Mouse (Mus musculus): ENCODE data around the gene Lgals2.
A peak's percentile ranks its signal among the peaks of the same experiment; 100 is the strongest.

The Lgals2 gene

DNA sequence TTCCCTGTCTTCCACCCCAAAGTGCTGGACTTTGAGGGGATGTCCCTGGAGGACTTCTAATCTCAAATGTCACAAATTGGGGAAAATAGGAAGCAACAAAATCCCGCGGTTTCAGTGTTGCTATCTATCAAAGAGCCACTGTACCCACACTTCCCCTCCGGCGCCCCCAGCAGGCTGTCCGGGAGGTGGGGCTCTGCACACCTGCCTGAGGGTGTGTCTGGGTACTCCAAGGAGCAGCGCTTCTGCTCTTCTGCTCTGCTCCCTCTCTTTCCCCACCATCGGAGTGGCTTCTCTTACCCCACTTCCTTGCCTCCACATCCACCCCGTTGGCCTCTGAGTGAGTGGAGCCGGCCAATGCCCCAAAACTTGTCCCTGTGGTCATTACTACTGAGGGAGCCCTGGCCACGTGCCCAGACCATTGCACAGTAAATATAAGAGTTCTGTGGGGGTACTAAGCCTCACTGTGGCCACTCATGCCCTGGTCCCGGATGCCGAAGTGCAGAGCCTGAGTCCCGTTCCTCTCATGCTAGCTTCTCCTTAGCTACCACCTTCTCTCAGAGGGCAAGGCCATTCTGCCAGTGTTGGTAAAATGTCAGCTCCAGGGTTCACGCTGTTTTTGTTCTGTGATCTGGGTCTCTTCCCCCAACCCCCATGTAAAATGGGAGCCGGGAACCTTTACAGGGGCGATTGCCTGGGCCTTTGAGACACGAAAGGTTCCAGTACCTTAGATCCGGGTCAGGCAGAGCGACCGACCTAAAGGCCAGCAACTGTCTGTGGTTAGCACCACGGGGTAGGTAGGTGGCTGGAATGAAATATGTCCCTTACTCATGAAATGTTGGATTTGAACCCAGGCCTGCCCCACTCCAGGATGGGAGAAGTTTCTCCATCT lies 11.5 kb downstream of the Lgals2 start:
- DNase-seq (ENCODE audit: low spot score), result peak; percentile 20

GRCm38 (mm10) chr15:78842371-78843163 lies 12.8 kb downstream of the Lgals2 start, which contains the start of gene Cdc42ep1:
Gene Cdc42ep1, plus strand, starts transcription at chr15:78842624.
- peak; percentile 13 for DNase-seq (ENCODE audit: low spot score)

GRCm38 (mm10) chr15:78841161-78841790 lies 14.1 kb downstream of the Lgals2 start:
- no peak for DNase-seq (ENCODE audit: low spot score)

DNA sequence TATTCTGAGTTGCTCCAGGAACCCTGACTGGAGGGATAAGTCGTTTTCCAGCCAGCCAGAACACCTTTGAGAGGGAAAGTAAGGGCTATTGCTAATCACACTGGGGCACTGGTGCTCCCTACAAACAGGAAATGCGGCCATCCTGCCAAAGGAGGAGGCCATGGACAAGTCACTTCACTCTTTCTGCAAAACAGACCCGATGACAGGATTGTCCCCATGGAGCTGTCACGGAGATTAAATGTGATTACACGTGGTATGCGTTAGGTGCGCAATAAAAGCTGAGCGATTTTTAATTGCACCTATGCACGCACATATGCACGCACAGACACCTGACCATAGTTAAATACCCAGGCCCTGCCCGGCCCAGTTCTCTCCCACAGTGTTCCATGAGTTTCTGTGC lies 14.6 kb downstream of the Lgals2 start:
- DNase-seq (ENCODE audit: low spot score), result no peak

DNA sequence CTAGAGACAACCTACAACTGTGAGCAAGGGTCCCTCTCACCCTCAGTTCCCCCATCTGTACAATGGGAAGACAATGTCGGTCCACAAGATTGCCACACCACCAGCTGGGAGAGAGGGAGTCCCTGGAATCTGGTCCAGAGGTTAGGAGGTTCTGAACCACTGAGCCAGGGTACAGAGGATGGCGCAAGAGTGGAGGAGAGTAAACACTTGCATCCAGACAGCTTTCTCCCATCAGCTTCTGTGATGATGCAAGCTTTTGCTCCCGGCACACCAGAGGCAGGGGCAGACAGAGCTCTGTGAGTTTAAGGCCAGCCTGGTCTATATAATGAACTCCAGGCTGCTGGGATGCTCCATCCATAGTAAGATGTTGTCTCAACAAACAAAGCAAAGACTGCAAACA lies 15.1 kb downstream of the Lgals2 start:
- DNase-seq (ENCODE audit: low spot score), result no peak

GRCm38 (mm10) chr15:78839744-78840143 lies 15.6 kb downstream of the Lgals2 start:
- DNase-seq (ENCODE audit: low spot score), result no peak

DNA sequence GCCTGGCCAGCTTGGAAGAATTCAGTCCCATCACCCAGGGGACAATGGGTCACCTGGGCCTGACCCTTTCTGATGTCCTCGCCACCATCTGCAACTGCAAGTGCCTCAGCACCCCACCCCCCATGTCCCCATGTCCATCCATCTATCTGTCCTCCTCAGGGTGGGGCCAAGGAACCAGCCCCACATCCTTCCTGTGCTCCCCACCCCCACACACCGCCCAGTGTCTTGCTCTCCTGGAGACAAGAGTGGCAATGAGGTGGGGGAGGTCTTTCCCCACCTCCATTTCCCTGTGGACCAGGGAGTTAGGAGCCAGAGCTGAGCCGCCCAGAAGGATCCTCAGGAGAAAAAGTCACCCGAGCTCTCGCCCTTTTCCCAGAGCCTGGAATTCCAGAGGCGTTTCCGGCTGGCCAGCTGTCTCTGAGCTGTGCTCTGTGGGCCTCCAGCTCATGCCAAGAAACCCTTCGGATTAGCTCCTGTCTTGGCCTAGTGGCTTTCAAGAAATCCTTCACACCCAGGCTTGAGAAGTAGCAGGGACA lies 19.2 kb downstream of the Lgals2 start:
- no peak for DNase-seq (ENCODE audit: low spot score)

DNA sequence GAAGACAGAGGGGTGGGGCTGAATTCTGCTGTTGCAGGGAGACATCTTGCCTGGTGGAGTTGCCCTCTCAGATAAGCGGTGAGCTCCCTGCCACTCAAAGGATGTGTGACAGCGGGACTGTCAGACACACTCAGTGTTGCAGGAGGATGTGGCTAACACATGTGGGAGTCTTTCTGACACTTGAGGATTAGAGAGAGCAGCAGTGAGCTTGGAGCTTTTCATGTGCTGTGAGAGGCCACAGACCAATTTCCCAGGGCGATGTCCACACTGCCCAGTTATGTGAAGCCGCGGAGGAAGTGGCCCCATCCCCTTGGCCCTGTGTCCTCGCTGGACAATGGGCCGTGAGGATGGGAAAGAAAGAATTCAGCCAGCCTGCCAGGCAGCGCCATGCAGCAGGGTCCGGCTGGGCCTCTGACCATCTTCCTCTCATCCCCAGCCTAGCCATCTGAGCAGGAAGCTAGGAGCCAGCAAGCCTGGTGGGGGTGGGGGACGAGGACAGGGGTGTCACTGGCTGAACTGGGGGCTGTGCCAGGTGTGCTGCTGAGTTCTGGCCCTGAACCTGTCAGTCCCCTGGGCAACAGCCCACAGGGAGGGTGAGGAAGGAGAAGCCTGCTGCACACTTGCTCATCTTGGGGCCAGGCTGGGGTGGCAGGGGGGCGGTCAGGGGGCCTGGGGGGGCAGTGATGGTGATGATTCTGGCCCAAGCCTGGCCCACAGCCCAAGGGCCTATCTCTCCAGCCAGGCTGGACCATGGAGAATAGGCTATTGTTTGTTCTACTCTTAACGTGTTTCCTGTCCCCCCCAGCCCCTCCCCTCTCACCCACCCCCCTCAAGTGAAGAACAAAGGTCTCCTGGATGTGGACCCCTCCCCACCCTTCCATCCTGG lies 19.9 kb downstream of the Lgals2 start:
- peak; percentile 80 for DNase-seq (ENCODE audit: low spot score)

DNA sequence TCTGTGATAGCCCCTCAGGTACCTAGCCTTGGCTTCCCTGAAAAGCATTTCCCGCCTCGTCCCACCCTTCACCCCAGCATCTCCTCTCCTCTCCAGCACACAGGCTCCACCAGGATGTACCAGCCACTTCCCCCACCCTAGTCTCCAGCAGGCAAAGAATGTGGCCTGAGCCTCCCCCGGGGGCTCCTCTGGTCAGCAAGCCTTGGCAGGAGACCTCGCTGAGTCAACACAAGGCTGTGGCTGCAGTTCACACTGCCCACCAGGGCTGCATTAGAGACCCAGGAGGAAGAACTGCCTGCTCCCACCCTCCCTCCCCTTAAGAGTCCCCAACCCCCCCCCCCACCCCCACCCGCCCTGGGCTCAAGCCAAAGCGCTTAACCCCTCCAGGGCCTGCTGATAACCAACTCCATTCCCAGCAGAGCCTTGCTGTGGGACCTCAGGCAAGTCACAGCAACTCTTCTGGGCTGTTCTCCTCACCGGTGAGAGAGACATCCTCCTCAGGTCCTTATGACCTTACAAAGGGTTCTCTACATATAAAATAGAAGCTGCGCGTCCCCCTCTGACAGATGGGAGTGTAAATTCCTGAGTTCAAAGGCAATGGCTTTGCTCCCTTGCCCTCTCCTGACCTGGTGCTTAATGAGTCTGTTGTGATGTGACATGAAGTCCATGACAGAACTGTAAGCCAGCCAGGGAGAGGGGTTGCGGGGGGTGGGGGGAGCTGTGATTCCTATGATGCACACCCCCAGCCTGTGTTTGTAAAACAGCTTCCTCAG lies 20.9 kb downstream of the Lgals2 start:
- DNase-seq (ENCODE audit: low spot score), result no peak

DNA sequence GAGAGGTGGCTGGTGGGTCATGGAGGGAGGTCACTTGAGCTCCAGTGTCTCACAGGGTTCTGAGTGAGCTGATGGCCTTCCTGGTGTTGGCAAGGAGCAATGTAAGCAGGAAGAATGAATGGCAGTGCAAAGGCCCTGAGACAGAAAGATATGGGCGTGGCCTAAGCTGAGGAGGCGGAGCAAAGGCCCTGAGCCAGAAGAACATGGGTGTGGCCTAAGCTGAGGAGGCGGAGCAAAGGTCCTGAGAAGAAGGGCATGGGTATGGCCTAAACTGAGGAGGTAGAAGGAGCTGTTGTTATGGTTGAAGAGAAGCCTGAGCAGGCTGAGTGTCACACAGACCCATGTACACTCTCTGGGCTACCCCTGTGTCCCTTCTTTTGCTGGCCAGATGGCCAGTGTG lies 21.7 kb downstream of the Lgals2 start:
- DNase-seq (ENCODE audit: low spot score), result no peak

DNA sequence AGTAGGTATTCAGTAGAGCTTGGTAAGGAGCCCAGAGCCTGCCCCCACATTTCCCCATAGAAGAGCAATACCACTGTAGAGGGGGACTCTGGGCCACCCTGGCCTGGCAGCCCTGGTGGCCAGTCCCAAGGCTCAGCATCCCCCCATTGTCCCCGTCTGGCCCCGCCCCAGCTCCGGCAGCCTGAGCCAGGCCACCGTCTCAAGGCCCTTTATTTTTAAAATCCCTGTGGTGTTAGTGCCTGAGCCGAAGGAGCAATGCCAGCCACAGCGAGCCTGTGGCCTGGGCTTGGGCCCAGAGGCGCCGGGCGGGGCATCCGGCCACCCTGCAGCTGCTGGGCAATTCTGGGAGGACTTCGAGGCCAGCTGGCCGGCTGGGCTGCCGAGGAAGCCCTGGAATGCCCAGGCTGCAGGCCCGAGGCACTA lies 22.6 kb downstream of the Lgals2 start:
- DNase-seq (ENCODE audit: low spot score), result no peak

GRCm38 (mm10) chr15:78831720-78832657 lies 23.3 kb downstream of the Lgals2 start:
- no peak for DNase-seq (ENCODE audit: low spot score)

DNA sequence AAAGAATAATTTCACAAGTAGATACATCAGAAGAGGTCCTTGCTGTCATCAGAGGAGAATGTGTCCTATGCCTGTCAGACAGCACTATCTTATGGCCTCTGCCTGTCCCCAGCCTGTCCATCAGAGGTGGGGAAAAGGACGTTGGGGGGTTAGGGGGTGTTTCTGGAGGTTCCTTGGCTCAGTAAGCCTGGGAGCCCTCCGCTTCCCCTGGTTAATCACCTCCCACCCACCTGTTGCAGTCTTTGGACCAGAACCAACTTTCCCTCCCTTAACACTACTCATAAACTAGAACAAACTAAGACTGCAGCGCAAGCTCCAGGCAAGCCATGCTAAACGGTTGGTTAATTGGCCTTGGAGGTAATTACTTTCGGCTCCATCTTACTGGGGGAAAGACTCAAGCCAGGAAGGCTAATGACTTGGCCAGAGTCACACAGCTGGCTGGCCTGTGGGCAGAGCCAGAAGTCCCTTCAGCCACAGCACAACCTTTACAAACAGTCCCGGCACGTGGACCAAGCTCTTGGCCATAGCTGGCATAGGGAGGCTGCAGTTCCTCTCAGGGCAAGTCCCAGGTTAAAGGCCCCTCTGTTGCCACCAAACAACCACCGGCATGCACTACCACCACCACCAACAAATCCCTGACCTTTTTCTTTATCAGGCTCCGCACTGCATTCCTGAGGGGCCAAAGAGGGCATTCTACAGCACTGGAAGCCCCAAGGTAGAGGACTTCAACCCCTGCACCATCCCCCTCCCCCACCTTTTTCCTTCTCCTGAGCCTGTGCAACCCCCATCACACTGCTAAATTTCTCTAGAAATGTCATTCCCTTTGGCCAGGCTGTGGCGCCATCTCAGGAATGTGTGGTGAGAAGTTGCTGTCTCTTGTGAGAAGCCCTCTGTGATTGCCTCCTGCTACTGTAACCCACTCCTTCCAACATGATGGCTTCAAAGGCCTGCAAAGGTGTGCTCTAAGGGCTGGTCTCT lies 24.3 kb downstream of the Lgals2 start:
- DNase-seq (ENCODE audit: low spot score), result no peak

- no peak for DNase-seq (ENCODE audit: low spot score)
Measured at GRCm38 (mm10) chr15:78829636-78830035, 25.7 kb downstream of the Lgals2 start.

GRCm38 (mm10) chr15:78828315-78828714 lies 27.0 kb downstream of the Lgals2 start:
- DNase-seq (ENCODE audit: low spot score), result peak; percentile 74

- DNase-seq (ENCODE audit: low spot score), result peak; percentile 54
Measured at GRCm38 (mm10) chr15:78826213-78827204, 28.8 kb downstream of the Lgals2 start.

GRCm38 (mm10) chr15:78816074-78816391 lies 39.3 kb downstream of the Lgals2 start:
- no peak for DNase-seq (ENCODE audit: low spot score)
